Mouse (Mus musculus): ENCODE data around the gene Pglyrp1.

The Pglyrp1 gene

DNA sequence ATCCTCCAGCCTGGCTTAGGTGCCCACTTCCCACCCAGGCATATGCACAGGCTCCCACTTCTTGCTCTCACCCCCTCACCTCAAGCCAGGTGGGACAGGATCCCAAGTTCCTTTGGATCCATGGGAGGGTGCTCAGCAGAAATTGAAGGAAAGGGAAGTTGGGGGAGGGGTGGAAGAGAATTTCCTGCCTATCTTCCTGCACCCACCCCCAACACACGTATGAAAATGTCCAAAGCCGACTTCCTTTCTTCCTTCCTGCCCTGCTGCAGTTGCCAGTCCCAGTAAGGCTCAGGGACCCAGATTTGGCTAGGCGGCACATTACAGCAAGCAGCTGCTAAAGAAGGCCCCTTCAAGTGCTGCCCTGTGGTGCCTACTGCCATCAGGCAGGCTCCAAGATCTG is 56.6 kb downstream of the Pglyrp1 start:
- DNase-seq (ENCODE audit: low spot score in 2 of 2): no peak
